Mouse (Mus musculus) induced T-regulatory cell, adult 2 months (primary cell): Measurements from ENCODE around the gene Katnbl1.

Experiments
- DNase-seq: peaks from one replicate; pipeline ENCODE4 v3.0.0-alpha.2; 2012; ENCODE audit warnings: low read depth

The Katnbl1 gene

DNA sequence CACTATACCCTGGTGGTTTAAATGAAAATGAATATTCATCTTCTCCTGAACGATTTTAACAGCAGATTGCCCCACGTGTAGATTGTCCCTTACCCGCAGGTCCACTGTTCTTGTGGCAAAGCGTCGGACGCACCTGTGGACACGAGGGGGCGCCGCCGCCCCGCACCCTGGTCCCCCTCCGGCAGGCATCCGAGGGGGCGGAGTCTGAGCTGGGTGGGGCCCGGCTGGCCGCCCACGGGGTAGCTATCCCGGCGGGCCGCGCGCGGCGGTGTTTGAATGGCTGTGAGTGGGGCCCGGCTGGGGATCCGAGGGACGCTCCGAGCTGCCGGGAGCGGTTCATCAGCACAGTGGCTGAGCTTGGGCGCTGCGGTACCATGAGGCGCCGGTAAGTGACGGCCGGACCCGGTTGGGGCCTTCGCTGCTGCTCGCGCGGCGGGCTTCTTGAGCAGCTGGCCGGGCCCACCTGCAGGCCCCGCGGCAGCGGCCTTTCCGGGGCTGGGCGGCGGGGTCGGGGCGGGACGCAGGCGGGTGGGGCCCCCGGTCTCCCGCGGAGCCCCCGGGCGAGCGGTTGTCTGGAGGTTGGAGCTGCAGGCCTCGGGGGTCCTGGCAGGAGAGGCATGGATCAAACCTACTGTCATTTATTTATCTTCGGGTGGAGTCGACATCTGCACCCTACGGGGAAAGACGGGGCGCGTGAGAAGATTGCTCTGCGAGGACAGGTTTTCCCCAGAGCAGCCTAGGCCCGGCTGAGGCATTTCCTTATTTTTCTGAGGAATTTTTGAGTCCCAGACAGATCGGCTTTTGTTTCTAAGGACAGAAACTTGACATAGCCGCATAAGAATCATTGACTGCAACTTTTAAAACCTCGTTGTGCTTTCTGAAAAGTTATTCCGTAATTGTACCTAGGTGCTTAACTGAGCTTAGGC is at the start of gene Katnbl1:
Katnbl1 (plus strand) TSS at position 239 of the 926 bp plus-strand sequence.
- peak; percentile 96 for DNase-seq

DNA sequence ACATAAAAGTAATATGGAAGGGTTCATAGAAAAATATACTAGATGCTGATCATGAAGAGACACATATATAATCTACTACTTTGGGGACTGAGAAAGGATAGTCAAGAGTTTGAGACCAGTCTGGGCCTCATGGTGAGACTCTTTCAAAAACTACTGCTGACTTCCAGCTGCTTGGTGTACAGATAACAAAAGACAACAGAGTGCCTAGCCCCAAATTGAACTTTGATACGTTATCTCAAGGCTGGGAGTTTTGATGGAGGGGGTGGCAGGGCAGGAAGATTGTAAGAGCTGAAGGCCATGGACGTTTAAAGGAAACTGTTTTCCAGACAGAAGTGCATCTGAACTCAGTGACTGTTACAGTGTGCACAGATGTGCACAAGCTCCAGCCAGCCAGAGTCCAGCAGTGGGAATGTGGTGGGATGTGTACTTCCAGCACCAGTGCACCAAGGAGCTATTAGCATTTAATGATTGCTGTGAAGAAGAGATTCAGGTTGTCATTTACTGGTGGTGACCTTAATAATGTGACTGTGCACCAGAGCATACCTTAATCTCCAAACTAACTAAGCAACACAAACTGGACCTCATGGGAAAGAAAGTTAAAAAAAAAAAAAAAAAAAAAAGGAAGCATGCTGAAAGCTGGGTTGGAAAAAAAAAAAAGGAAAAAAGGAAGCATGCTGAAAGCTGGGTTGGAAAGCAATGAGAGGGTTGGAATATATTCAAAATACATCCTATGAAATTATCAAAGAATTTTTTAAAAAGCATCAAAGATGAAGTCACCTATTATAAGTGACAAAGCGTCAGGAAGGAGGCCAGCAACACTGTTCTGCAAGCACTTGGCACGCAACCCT is 46.7 kb upstream of the Katnbl1 start:
- DNase-seq = no peak

DNA sequence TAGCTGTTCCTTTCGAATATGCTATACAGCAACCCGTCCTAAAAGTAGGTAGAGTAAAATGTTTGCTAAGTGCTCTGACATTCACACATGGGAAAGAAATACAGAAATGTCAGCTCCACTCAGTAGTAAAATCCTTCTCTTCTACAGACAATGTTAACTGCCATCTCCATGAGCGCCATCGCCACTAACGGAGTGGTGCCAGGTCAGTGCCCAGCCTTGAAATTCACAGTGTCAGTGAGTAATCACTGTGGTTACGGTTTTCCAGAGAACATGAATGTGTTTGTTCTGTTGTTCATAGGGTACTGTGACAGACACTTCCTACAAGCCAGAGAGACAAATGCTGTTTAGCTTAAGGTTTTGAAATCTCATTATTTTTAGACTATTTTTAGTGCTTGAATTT is 41.8 kb upstream of the Katnbl1 start:
- DNase-seq = no peak

DNA sequence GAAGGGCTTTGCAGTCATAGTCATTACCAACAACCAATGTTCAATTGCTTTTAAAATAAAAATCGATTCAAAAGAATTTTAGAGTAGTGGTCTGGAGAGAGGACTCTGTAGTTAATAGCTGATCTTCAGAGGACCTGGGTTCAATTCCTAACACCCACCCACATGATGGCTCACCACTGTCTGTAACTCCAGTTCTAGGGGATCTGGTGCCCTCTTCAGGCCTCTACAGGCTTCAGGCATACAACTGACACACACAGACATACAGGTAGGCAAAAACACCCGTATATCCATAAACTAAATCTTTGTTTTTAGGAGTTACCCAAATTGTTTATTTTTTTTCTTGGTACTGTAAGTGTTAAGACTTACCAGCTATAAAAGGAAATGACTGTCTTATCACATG is 39.3 kb upstream of the Katnbl1 start:
- peak; percentile 36 for DNase-seq

DNA sequence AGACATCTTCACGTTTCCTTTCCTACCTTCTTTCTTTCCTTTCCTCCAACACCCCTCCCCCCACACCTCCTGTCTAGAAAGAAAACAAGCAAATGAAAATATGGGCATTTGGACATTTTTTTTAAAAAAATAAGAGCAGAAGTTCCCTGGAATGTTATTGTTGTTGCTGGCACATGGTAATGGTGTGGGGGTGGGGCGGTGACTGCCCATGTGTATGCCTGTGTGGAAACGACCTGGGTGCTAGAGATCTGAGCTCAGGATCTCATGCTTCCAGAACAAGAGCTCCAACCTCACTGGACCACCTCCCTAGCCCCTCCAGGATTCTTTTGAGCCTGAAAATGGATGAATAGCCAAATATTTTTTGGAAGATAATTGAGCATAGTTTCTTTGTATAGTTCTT is 37.9 kb upstream of the Katnbl1 start:
- no peak for DNase-seq

DNA sequence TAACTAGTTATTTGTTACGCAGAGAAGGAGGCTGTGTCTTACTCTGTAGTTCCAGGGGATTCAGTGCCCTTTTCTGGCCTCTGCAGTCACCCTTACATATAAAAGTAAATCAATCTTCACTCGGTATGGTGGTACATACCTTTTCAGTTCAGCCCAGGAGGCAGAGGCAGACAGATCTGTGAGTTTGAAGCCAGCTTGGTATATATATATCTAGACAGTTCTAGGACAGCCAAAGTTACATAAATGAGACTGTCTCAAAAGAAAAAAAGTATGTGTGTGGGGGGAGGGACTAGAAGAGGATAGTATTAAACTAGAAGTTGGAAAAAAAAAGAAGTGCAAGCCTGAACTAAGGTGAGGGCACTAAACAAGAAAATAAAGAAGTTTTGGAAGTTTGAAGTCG is 30.8 kb upstream of the Katnbl1 start:
- DNase-seq = no peak

DNA sequence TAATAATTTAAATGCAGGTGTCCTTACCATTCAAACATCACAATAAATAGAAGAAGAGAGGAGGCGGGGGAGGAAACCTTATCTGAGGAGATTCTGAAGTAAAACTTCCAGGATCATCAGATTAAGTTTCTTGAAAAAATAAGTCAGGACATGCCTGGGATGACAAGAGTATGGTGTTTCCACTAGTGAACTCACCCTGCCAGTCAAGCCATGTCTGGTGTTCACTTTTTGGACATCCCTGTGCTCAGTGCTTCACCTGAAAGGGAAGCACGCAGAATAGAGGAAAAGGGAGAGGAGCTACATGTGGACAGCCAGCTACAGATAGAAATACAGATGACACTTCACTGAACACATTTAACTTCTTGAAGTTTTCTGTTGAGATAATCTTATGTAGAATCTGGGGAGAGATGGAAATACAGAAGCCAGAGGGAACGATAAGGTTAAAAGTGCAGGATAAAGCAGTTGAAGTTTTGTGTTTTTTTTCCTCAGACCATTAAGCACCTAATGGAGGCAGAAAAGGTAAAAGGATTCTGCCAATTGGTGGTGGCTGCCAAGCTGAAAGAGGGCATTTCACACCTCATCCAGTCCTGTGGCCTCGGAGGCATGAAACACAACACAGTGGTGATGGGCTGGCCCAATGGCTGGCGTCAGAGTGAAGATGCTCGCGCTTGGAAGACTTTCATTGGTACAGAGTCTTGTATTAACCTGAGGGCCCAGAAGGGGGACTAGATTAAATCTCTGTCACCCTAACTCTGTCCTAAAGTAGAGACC is 25.1 kb upstream of the Katnbl1 start:
- no peak for DNase-seq

DNA sequence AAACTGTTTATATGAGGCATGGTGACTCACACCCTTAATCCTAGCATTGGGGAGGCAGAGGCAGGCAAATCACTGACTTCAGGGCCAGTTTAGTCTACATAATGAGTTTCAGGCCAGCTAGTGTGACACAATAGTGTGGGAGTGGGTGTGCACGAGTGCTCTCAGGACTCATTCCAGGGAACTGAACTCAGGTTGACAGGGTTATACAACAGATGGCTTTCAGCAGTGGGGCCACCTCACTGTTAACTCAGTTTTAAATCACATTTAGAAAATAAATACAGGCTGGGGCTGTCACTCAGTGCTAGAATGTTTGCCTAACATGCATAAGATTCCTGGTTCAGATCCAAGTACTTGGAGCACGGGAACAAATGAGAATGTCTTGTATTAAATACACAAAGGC is 19.4 kb upstream of the Katnbl1 start:
- DNase-seq = no peak

DNA sequence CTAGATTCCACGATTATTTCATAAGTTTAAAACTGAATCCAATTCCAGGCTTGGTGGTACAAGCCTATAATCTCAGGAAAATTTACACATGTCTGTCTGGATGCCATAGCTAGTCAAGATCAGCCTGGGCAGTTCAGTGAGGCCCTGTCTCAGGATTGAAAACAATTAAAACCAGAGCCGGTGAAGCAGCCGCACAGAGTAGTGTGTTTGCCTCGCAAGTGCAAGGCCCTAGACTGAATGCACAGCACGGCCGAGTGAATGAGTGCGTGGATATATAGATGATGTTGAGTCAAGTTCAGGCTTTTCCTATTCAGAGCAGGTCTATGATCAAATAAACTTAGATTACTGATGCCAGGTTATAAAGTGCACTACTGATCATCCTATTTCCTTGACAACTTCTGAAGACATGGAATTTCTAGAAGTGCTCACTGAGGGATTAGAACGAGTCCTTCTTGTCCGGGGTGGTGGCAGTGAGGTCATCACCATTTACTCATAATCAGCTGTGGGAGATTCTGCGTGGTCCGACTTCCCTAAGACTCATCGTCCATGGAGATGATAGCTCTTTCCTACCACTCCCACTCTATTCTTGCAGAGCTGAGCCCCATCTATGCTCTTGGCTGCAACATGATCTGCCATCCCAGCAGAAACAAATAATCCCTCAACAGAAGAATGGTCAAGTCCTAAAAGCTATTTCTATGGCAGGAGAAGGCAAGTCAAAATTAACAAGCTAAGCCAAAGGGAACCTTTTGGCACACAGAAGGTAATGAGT is 18.8 kb upstream of the Katnbl1 start:
- no peak for DNase-seq

DNA sequence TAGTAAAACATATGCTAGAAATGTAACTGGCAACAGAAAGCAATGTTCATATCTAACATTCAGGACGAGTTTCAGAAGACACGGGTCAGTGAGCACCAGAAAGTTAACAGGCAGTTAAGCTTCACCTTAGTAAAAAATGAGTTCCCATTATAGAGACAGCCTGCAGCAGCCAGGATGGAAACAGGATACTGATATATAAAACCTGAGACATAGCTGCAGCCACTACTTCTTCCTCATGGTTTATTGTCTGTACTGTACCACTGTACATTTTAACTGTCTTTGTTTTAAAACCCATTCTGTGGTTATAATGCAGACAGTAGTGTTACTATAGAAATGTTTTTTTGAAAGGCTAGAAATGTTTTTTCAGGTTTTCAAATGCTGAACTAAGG is 18.2 kb upstream of the Katnbl1 start:
- no peak for DNase-seq

DNA sequence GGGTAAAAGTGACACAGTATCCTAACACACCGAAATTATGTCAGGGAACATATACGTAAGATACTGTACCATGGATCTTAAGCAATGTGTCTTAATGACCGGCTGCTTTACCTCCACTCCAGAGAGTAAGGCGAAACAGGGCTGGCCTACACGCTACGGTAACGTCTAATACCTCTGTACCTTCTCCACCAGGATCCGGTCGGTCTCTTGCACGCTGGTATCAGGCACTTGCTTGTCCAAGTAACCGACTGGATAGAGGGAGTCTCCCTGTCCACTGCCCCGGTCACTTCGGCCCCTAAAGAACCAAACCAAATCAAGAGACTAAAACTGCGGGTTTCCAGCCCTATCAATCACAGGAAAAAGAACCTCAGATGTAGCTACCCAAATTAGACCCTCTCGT is 11.8 kb upstream of the Katnbl1 start:
- DNase-seq = no peak

DNA sequence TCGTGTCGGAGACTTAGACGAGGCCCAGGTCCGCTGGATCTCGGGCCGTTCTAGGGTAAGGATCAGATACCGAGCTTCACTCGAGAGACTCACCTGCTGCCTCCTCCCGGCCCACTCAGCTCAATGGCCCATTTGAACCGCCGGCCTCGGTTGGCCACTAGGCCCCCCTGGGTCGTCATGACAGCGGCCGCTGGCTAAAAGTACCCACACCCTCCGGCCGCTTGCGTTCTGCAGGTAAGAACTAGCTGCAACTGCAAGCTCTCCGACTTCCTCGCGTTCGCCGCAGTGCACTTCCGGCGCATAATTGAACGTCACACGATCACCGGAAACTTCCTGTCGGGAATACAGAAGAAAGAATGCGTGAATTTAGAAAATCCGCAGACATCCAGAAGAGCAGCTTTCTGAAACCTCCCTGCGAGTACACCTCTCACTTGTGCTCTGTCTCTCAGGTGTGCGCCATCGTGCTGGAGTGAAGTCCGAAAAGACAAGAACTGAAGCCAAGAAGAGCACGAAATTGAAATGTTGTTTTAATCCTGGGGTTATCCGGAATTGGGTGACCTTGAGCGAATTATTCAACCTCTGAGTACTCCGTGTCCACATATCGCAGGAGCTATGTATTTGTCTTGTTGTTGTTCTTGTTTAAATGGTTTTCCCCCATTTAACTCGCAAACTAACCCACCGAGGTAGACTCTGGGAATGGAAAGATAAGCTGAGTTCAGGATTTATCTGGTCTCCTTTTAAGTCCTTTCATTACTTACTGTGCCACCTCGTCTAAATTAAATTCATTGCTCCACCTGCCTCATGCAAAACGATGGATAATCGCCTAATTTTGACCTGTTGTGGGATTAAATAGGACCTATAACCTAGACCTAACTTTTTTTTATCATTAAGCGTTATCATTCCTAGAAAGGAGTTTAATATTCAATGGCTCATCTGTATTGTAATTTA is 11.0 kb upstream of the Katnbl1 start, which contains the start of gene Emc4:
Emc4 (minus strand) TSS at position 302 of the 948 bp plus-strand sequence.
- DNase-seq = peak; percentile 93

DNA sequence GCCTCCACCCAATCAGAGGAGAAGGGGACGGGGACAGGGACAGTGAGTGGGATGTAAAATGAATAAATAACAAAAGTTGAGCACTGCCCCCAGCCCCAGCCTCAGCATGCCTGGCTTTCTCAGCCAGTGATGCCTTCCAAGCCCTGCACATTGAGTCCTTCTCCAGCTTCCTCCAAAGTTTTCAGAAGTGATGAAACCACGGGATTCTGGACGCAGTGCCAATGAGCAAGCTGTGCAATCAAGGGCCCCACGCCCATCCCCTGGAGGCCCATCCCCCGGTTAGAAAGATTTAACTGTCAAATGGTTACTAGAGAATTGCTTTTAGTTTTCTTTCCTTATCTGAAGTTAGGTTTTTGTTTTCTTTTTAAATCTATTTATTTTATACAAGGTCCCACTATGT is 9.1 kb upstream of the Katnbl1 start:
- no peak for DNase-seq

DNA sequence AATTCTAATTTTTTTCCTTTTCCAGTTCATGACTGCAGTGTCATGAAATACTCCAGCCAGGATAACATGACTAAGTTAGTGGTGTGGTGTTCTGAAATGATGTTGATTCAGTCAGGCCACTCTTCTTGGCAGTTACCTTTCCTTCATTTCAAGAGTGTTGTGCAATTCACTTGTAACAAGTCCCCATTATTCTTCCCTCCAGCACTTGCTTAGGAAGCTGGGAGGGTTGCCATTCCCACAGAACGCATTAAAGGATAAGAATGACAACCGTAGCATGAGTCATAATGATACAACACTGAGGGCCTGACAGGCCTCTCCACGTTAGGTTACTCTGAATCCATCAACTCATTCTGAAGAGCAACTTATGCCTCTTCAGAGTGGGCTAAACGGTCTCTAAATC is 5.9 kb upstream of the Katnbl1 start:
- DNase-seq = no peak

DNA sequence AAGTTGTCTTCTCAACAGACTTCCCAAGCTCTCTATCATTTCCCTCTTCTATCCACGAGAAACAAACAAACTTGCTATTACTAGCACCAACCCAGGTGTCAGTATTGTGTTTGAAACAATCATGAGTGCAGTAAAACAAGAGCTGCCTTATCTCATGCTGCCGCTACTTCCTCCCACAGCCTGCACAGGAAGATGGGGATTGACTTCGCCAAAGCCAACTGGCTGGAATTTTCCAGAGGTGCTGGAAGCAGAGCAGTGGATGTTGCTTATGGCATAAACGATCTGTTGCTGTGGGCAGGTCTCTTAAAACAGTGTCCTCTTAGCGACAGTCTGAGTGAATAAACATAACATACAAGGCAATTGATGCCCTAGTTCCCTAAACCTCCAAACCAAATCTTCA is 4.4 kb upstream of the Katnbl1 start:
- DNase-seq = no peak

DNA sequence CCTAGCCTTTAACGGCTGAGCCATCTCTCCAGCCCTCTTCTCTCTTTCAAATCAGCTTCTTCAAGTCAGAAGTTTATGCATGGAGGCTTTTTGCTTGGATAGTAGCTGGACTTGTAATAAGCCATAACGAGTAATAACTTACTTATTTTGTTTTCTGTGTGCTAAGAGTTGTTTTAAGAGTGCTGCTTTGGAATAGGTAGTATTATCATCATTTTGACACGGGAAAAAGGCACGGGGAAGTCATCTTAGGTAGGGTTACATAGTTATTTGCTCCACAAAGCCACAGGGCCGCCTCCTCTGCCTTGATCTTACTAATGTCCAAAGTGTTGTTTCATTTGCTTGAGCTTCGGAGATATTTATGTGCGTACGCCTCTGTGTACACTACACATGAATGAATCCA is 1.1 kb downstream of the Katnbl1 start:
- DNase-seq = peak; percentile 26

DNA sequence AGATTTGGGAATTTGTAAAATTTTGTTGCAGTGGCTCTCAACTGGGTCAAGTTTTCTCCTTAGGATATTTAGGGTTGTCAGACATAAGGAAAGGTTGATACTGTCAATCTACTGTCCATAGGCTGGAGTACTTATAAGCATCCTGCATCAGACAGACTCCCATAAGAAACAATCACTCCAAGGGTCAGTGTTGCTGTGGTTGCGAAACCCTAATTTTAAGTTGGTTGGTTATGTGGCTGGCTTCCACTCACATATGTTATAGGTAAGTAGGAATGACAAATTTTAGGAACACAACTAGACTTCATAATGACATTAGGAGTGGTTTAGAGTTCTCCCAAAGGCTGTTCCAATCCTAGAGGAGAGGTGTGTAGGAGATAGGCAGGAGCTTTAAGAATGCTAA is 2.2 kb downstream of the Katnbl1 start:
- no peak for DNase-seq

DNA sequence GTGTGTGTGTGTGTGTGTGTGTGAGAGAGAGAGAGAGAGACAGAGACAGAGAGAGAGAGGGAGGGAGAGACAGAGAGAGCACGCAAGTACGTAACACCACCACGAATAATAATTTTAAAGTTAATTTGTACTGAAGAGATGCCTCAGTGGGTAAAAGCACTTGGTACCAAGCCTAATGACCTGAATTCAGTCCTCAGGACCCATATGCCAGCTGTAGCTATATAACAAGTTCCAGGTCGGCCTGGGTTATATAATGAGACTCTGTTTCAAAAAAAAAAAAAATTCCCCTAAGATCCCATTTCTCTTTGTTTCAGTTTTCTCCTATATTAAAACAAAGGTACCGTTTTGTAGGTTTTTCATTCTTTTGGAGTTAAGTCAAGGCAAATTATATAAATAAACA is 11.8 kb downstream of the Katnbl1 start:
- no peak for DNase-seq

DNA sequence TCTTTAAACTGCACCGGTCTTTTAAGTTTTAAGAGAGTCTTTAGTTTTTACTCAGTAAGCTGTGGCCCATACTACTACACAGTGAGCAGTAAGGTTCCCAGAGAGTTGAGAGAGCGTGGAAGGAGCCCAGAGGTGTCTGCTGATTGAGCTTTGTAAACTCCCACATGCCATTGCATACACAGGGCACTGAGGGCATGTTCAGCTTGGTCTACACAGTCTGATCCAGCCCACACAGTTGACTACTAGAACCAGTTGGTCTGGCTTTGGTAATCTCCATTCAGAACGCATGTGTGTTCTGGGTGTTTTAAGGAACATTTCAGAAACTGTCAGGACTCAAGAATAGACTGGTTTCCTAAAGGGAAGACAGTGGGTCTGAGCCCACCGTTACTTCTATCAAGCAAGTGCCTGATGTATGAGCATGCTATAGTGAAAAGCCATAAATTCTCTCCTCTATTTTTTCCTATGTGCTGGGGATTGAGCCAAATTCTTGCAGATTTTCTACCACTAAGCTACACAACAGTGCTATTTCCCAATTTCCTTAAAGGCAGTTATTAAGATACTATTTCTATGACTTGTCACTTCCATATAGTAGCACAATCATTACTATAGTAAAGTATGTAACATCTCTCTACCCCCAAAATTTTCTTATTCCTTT is 12.5 kb downstream of the Katnbl1 start:
- DNase-seq = no peak

DNA sequence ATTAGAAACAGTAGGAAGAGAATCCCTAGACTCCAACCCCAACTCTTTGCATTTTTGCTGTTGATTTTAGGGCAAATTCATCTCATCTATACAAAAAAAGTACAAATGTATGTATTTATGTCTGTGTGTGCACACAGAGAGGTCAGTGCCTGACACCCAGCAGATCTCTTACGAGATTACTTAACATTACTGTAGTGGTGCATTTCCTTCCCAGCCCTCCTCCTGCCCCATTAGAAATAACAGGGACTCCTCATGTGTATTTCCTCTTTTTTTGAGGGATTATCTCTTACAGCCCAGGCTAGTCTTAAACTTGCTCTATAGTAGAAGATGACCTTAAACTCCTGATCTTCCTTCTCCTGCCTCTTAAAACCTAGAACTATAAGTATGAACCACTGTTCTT is 13.7 kb downstream of the Katnbl1 start:
- DNase-seq = no peak
